ENCODE assay signal across 9 mouse cellular contexts in the genomic region with DNA sequence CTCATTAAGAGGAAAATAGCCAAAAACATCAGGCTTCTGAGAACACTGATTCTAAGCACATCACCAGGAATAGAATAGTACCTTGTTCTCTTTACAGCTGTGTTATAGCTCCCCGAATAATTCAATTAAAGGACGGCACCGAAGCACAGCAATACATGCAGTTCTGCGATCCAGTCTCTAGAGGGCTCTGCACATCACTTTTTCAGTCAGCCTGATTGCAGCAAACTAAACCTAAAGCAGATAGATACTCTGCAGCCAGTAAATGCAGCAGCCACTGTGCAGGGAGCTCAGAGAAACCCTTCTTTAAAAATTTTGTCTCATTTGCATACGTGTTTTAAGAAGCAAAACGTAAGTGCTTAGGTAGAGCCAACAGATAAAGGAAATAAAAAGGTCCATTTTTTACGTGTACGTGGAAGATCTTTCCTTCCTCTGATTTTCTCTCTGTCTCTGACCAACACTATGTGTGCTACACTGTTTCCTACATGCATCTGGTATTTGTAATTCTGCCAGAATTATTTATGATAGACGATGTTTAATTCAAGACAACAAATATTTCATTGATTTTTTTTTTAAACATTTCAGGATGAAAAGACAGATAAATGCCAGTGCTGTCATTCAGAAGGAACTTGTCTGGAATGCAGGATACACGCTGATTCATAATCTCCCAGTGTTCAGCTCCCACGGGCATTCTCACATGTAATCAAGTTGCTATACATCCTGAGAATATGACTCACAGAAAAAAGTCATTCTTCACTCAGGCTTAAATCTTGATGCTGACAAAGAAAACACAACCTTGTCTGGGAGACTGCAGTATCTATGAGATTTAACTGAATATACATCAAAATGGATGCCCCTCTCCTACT.
DNase-seq lines count a peak whose midpoint lies in the region; ATAC-seq and TF ChIP-seq lines count a peak whose summit lies in the region.
"Had no signal": no experiment of that assay in that cellular context is flagged by ENCODE, and none has a peak within 500 bp of the region (broad histone marks: within the 10 kb centered on the region; RNA-seq: fewer than 3 reads in every experiment).

No protein-coding gene starts in this region.

- no peaks in the 10 kb centered on the region for H3K9me3 ChIP-seq in heart, embryonic 11.5 days (replicated peaks; ENCODE audit: control insufficient read depth, low read length)
- H3K9me3 ChIP-seq in neural tube, embryonic 11.5 days (ENCODE audit: control insufficient read depth, low read length): no peaks in the 10 kb centered on the region
- H3K9me3 ChIP-seq: lung, embryonic 15.5 days had no signal

- no peak for TF ChIP-seq EP300 in heart, adult 2 months (IDR thresholded peaks at IDR 0.05; ENCODE audit: insufficient read depth, low read depth, low read length)

- H3K4me3 ChIP-seq in heart, adult 2 months: no peak overlapping the region
- no peak overlapping the region for H3K4me3 ChIP-seq in heart, embryonic 11.5 days (ENCODE audit: low read depth, low read length)
- H3K4me3 ChIP-seq in neural tube, embryonic 11.5 days (ENCODE audit: low read depth, low read length): no peak overlapping the region
- H3K4me3 ChIP-seq: lung, embryonic 15.5 days had no signal

- TF ChIP-seq CTCF in heart, adult 2 months (IDR thresholded peaks at IDR 0.05): peak; percentile 90

- H3K4me1 ChIP-seq in heart, adult 2 months (ENCODE audit: control insufficient read depth, insufficient read depth, low read length): no peaks in the 10 kb centered on the region
- no peaks in the 10 kb centered on the region for H3K4me1 ChIP-seq in heart, embryonic 11.5 days (ENCODE audit: control insufficient read depth, insufficient read depth, low read length)
- H3K4me1 ChIP-seq in neural tube, embryonic 11.5 days (ENCODE audit: control insufficient read depth, insufficient read depth, low read length): no peaks in the 10 kb centered on the region
- H3K4me1 ChIP-seq: lung, embryonic 15.5 days had no signal

- H3K4me2 ChIP-seq in heart, embryonic 11.5 days: no peak overlapping the region
- H3K4me2 ChIP-seq in neural tube, embryonic 11.5 days (ENCODE audit: low read depth): no peak overlapping the region
- H3K4me2 ChIP-seq: lung, embryonic 15.5 days had no signal

- no peaks in the 10 kb centered on the region for H3K79me2 ChIP-seq in heart, adult 2 months (replicated peaks; ENCODE audit: control insufficient read depth, insufficient read depth, low read length)

- H3K27ac ChIP-seq in heart, adult 2 months: no peak overlapping the region
- no peak overlapping the region for H3K27ac ChIP-seq in heart, embryonic 11.5 days (ENCODE audit: low read depth, low read length)
- no peak overlapping the region for H3K27ac ChIP-seq in neural tube, embryonic 11.5 days (ENCODE audit: low read depth, low read length)
- H3K27ac ChIP-seq: lung, embryonic 15.5 days had no signal

- no peak for ATAC-seq in heart, embryonic 11.5 days (replicated peaks; ENCODE audit: insufficient number of reproducible peaks, low FRiP score, low TSS enrichment)
- peak; percentile 84 for ATAC-seq in common myeloid progenitor, adult 5-6 weeks (replicated peaks; ENCODE audit: low read depth, poor library complexity, severe bottlenecking)
- ATAC-seq in neural tube, embryonic 11.5 days (ENCODE audit: insufficient read depth, low FRiP score, low TSS enrichment): peak; percentile 67

- no peak overlapping the region for H3K9ac ChIP-seq in heart, adult 2 months (ENCODE audit: low read depth, low read length)
- H3K9ac ChIP-seq in heart, embryonic 11.5 days (ENCODE audit: low read depth, low read length): no peak overlapping the region
- H3K9ac ChIP-seq in neural tube, embryonic 11.5 days (ENCODE audit: low read length): no peak overlapping the region
- H3K9ac ChIP-seq: lung, embryonic 15.5 days had no signal

- H3K36me3 ChIP-seq in heart, adult 2 months (ENCODE audit: control insufficient read depth, insufficient read depth, low read length): no peaks in the 10 kb centered on the region
- H3K36me3 ChIP-seq in heart, embryonic 11.5 days (ENCODE audit: control insufficient read depth, insufficient read depth, low read length): no peaks in the 10 kb centered on the region
- no peaks in the 10 kb centered on the region for H3K36me3 ChIP-seq in neural tube, embryonic 11.5 days (ENCODE audit: control insufficient read depth, insufficient read depth, low read length)
- H3K36me3 ChIP-seq: lung, embryonic 15.5 days had no signal

- intact Hi-C loops in heart, adult 2 months (cut with DNase I): loop anchor here (2.0 to 10.0 kb wide), 4 partner anchors 663 to 1811 kb away; a partner anchor contains a TSS
- intact Hi-C loops in left cerebral cortex, postnatal 36 days (cut with DNase I): loop anchor here (5.0 to 10.0 kb wide), 4 partner anchors 983 to 1811 kb away; no protein-coding TSS in a partner anchor

- no peak for TF ChIP-seq POLR2A in heart, adult 2 months (IDR thresholded peaks at IDR 0.05; ENCODE audit: insufficient read depth, low read depth, low read length)

- H3K27me3 ChIP-seq in heart, adult 2 months (ENCODE audit: control insufficient read depth, insufficient read depth, low read length): no peaks in the 10 kb centered on the region
- H3K27me3 ChIP-seq in heart, embryonic 11.5 days (ENCODE audit: control insufficient read depth, insufficient read depth, low read length): no peaks in the 10 kb centered on the region
- no peaks in the 10 kb centered on the region for H3K27me3 ChIP-seq in neural tube, embryonic 11.5 days (ENCODE audit: control insufficient read depth, insufficient read depth, low read length)
- H3K27me3 ChIP-seq: lung, embryonic 15.5 days had no signal

- WGBS in heart, adult 2 months: 18% methylated on average over 11 of the region's 11 CpGs
- WGBS in heart, embryonic 11.5 days (ENCODE audit: insufficient replicate concordance): 31% methylated on average over 11 of the region's 11 CpGs
- 35% methylated on average over 11 of the region's 11 CpGs for WGBS in neural tube, embryonic 11.5 days

- DNase-seq in heart, adult 2 months: peak; percentile 11 to 34
- peak; percentile 34 for DNase-seq in gastrocnemius, adult 18-20 months (ENCODE audit: low spot score)
- peak; percentile 43 for DNase-seq in kidney, adult 18-20 months
- DNase-seq in left cerebral cortex, postnatal 36 days (ENCODE audit: low spot score in 2 of 2): peak; percentile 52 to 71
- DNase-seq in neural tube, embryonic 11.5 days (ENCODE audit: low spot score): peak; percentile 69
- DNase-seq in urinary bladder, adult 2 months (ENCODE audit: low spot score): peak; percentile 18

Comparison
In these comparisons a context has a peak if more than half of its experiments do, and no peak if none do; other contexts are left out.
1. DNase-seq: peak in every context shown above with its lines; median percentile 69 in neural tube, embryonic 11.5 days; 62 in left cerebral cortex, postnatal 36 days; 43 in kidney, adult 18-20 months; 34 in gastrocnemius, adult 18-20 months; 22 in heart, adult 2 months; 18 in urinary bladder, adult 2 months.